Mouse (Mus musculus) CH12.LX (cell line): ENCODE results near the gene Tet3. TPM values are rescaled to one million over a fixed set of nuclear protein-coding genes. Genes with fewer than 3 reads are reported as not detected.

ENCODE experiments used
- DNase-seq: peaks from one replicate; pipeline ENCODE4 v3.0.0-alpha.2; 2013; ENCODE audit errors: extremely low read depth
- H3K27ac ChIP-seq: 2 replicates; pipeline ENCODE4 v1.5.1; 2012; ENCODE audit warnings: low read depth, mild to moderate bottlenecking, control low read depth, moderate library complexity; ENCODE audit not compliant: insufficient read depth
- H3K27me3 ChIP-seq: replicated peaks from 2 replicates; pipeline ENCODE3; 2012; ENCODE audit warnings: inconsistent platforms
- H3K36me3 ChIP-seq, 2 experiments: replicated peaks in 1 of 2; 2 replicates each; pipeline versions ENCODE3 to v1.6.1; 2012; ENCODE audit warnings: inconsistent platforms in 1 of 2, low read length in 1 of 2, mild to moderate bottlenecking in 1 of 2, mixed read lengths in 1 of 2, moderate library complexity in 1 of 2; ENCODE audit not compliant: control insufficient read depth in 1 of 2, insufficient read depth in 1 of 2
- H3K4me1 ChIP-seq, 2 experiments: 2 replicates each; pipeline ENCODE4 v1.6.1; 2012; ENCODE audit warnings: inconsistent platforms in 1 of 2, moderate library complexity in 1 of 2; ENCODE audit not compliant: insufficient read depth in 2 of 2, control insufficient read depth in 1 of 2
- H3K4me2 ChIP-seq: 2 replicates; pipeline ENCODE4 v1.6.1; 2012; ENCODE audit warnings: low read depth, mild to moderate bottlenecking, control low read depth; ENCODE audit not compliant: poor library complexity, insufficient read depth, severe bottlenecking
- H3K4me3 ChIP-seq, 3 experiments: fragments of 150-350 bp in 1 of 3; sonication (generic) in 1 of 3; replicated peaks in 1 of 3; 2 replicates each; pipeline versions ENCODE3 to v1.5.1; 2011 to 2012; ENCODE audit warnings: low read depth in 2 of 3, low read length in 2 of 3, mild to moderate bottlenecking in 2 of 3, moderate library complexity in 2 of 3, control low read depth in 1 of 3, improper control_type of control experiment in 1 of 3, inconsistent platforms in 1 of 3, mixed read lengths in 1 of 3; ENCODE audit not compliant: poor library complexity in 1 of 3
- H3K79me2 ChIP-seq: replicated peaks from 2 replicates; pipeline ENCODE4 v1.6.1; 2012; ENCODE audit warnings: mild to moderate bottlenecking, moderate library complexity; ENCODE audit not compliant: control insufficient read depth, poor library complexity, insufficient read depth, severe bottlenecking; ENCODE audit errors: extremely low read depth
- H3K9ac ChIP-seq: 2 replicates; pipeline ENCODE4 v1.6.1; 2012; ENCODE audit warnings: low read depth, mild to moderate bottlenecking, control low read depth, moderate library complexity; ENCODE audit not compliant: insufficient read depth
- H3K9me3 ChIP-seq: replicated peaks from 2 replicates; pipeline ENCODE3; 2012; ENCODE audit warnings: low read length, inconsistent platforms, mixed read lengths
- CHD1 ChIP-seq: IDR thresholded peaks from 2 replicates; pipeline ENCODE4 v1.6.1; 2012; ENCODE audit warnings: low read depth, low read length, improper control_type of control experiment, inconsistent platforms
- CHD2 ChIP-seq: IDR thresholded peaks from 2 replicates; pipeline ENCODE4 v1.6.1; 2011; ENCODE audit warnings: low read length, improper control_type of control experiment
- CTCF ChIP-seq, 2 experiments: IDR thresholded peaks in 1 of 2; conservative IDR thresholded peaks in 1 of 2; 2 replicates each; pipeline ENCODE4 v1.5.1; 2011 to 2012; ENCODE audit warnings: low read depth in 2 of 2, low read length in 2 of 2, improper control_type of control experiment in 1 of 2, inconsistent platforms in 1 of 2, mild to moderate bottlenecking in 1 of 2, moderate library complexity in 1 of 2
- E2F4 ChIP-seq: IDR thresholded peaks from 2 replicates; pipeline ENCODE4 v1.6.1; 2011; ENCODE audit warnings: low read depth, low read length, improper control_type of control experiment; ENCODE audit not compliant: insufficient replicate concordance
- ELF1 ChIP-seq: IDR thresholded peaks from 2 replicates; pipeline ENCODE4 v1.6.1; 2014; ENCODE audit warnings: low read depth, mild to moderate bottlenecking, inconsistent platforms, low read length, improper control_type of control experiment
- EP300 ChIP-seq: IDR thresholded peaks from 2 replicates; pipeline ENCODE4 v1.6.1; 2011; ENCODE audit warnings: low read length, improper control_type of control experiment
- ETS1 ChIP-seq: conservative IDR thresholded peaks from 2 replicates; pipeline ENCODE4 v1.6.1; 2012; ENCODE audit warnings: low read depth, mild to moderate bottlenecking, inconsistent platforms, low read length, improper control_type of control experiment, moderate library complexity
- HCFC1 ChIP-seq: IDR thresholded peaks from 2 replicates; pipeline ENCODE4 v1.6.1; 2012; ENCODE audit warnings: low read depth, mild to moderate bottlenecking, inconsistent platforms, low read length, improper control_type of control experiment
- IRF4 ChIP-seq: IDR thresholded peaks from 2 replicates; pipeline ENCODE4 v1.6.1; 2014; ENCODE audit warnings: low read depth, mild to moderate bottlenecking, inconsistent platforms, low read length, improper control_type of control experiment
- JUN ChIP-seq: IDR thresholded peaks from 2 replicates; pipeline ENCODE4 v1.6.1; 2011; ENCODE audit warnings: low read depth, mild to moderate bottlenecking, low read length, improper control_type of control experiment, moderate library complexity; ENCODE audit not compliant: insufficient read depth
- JUND ChIP-seq: conservative IDR thresholded peaks from 2 replicates; pipeline ENCODE4 v1.6.1; 2011; ENCODE audit warnings: low read depth, low read length, improper control_type of control experiment
- MXI1 ChIP-seq: IDR thresholded peaks from 2 replicates; pipeline ENCODE4 v1.6.1; 2011; ENCODE audit warnings: mild to moderate bottlenecking, low read depth, low read length, improper control_type of control experiment
- MYC ChIP-seq: IDR thresholded peaks from 2 replicates; pipeline ENCODE4 v1.6.1; 2011; ENCODE audit warnings: low read depth, mild to moderate bottlenecking, improper control_type of control experiment, low read length
- NRF1 ChIP-seq: IDR thresholded peaks from 2 replicates; pipeline ENCODE4 v1.6.1; 2014; ENCODE audit warnings: low read depth, mild to moderate bottlenecking, inconsistent platforms, low read length, improper control_type of control experiment, moderate library complexity
- POLR2AphosphoS2 ChIP-seq: IDR thresholded peaks from 2 replicates; pipeline ENCODE4 v1.6.1; 2011; ENCODE audit warnings: low read depth, low read length, improper control_type of control experiment
- SIN3A ChIP-seq: IDR thresholded peaks from 2 replicates; pipeline ENCODE4 v1.6.1; 2012; ENCODE audit warnings: low read length, improper control_type of control experiment, inconsistent platforms
- SMC3 ChIP-seq: IDR thresholded peaks from 2 replicates; pipeline ENCODE4 v1.6.1; 2011; ENCODE audit warnings: low read depth, low read length, improper control_type of control experiment
- USF1 ChIP-seq: IDR thresholded peaks from 2 replicates; pipeline ENCODE4 v1.6.1; 2014; ENCODE audit warnings: low read depth, mild to moderate bottlenecking, inconsistent platforms, low read length, improper control_type of control experiment
- ZC3H11A ChIP-seq: IDR thresholded peaks from 2 replicates; pipeline ENCODE4 v1.6.1; 2012; ENCODE audit warnings: low read depth, mild to moderate bottlenecking, inconsistent platforms, low read length, improper control_type of control experiment
- ZKSCAN1 ChIP-seq: IDR thresholded peaks from 2 replicates; pipeline ENCODE4 v1.6.1; 2012; ENCODE audit warnings: low read depth, inconsistent platforms, low read length, improper control_type of control experiment, borderline replicate concordance
- dilution Hi-C: fragments of 300-500 bp; cut with MboI; formaldehyde crosslinking; loops from 2 replicates; pipeline ENCODE4 v1.14.3; 2020; ENCODE audit warnings: low sequenced_read_pairs; ENCODE audit not compliant: extremely low pct_unique_long_range_greater_than_20kb, extremely low pct_ligation_motif_present
- in situ Hi-C: fragments of 300-500 bp; cut with MboI; formaldehyde crosslinking; loops from 3 replicates; pipeline ENCODE4 v1.14.3; 2019; ENCODE audit warnings: low sequenced_read_pairs, low pct_ligation_motif_present, low pct_unique_long_range_greater_than_20kb, mixed read lengths
- polyA plus RNA-seq: library from polyadenylated mRNA; unstranded; fragments of >175 nt; gene quantifications from 2 replicates; pipeline ENCODE4 v1.2.1, GENCODE M21; 2012; ENCODE audit warnings: low read depth; ENCODE audit not compliant: insufficient read length
- total RNA-seq, 2 experiments: library from RNA; depleted of rRNA; stranded (reverse); fragments of 300-350 nt in 1 of 2; fragments of >200 nt in 1 of 2; gene quantifications; 2 replicates each; pipeline ENCODE4 v1.2.3; 2012 to 2014

Gene Tet3
- total and polyA plus RNA-seq, 3 experiments = 3.2 to 10.0 (median 8.2) TPM

DNA sequence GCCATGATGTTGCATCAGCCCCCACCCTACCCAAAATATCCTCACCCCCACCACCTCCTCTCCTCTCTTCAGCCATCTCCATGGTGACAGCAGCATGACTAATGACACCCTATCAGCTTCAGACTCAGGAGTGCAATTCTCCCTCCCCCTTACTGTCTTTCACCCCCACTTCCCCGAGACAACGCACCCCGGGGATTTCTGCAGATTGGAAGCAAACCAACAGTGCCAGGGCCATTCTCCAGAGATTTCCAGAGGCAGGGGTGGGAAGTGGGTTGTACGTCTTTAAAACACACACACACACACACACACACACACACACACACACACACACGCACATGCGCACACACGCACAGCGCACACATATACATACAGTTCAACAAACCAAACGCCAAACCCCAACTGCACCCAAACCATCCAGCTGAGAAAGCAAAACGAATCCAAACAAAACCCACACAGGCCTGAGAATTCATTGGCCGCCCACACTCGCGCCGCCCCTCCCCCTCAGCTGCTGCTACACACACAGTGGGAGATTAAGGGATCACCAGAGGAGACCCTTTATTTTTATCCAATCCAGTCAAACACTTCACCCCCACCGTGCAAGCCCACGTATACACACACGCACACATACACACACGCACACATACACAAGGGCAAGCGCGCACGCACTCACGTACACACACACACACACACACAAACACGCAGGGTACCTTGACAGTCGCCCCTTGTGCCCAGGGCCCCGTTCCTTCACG is 18.2 kb downstream of the Tet3 start:
- Histone ChIP-seq H3K27me3 (no peaks in the 10 kb centered on the region), H3K27ac (peak overlapping the region; percentile 18), H3K4me2 (peak overlapping the region; percentile 91), H3K36me3 (peaks cover 4 to 55% of the 10 kb centered on the region in 2 experiments), H3K4me3 (peak overlapping the region; percentile 75 to 91 (median 78)), H3K4me1 (peaks cover 10 to 80% of the 10 kb centered on the region in 2 experiments), H3K9me3 (no peaks in the 10 kb centered on the region), H3K9ac (peak overlapping the region; percentile 87), H3K79me2 (peaks cover 4% of the 10 kb centered on the region; the same call in 1 of the 2 replicates)
- in situ Hi-C loops (no loop called here), dilution Hi-C loops (no loop called here)
- DNase-seq = no peak
- TF ChIP-seq NRF1 (peak; percentile 75), CTCF (conservative IDR thresholded peaks at IDR 0.05 in 1 of 2, IDR thresholded peaks at IDR 0.05 in 1 of 2; ENCODE audit: low read depth in 2 of 2, low read length in 2 of 2) (no peak), IRF4 (peak; percentile 20; the same call in 1 of the 2 replicates), MXI1 (no peak), SIN3A (peak; percentile 35; the same call in 1 of the 2 replicates), JUN (no peak)

DNA sequence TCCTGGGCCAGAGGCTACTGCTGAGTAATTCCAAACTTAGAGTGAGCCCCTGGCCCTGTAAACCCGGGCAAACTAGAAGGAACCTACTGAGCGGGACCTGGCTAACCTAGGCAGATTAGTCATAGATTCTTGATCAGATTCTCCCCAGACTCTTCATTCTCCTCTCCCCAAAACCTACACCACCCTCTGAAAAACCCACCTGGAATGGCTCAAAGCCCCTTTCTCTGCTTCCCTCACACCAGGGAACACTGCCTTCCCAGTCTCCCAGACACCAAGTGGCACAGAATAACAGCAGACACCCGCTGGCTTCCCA is 18.7 kb downstream of the Tet3 start:
- Histone ChIP-seq H3K4me1 (peaks cover 10 to 85% of the 10 kb centered on the region in 2 experiments), H3K4me3 (peak overlapping the region; percentile 75 to 91 (median 78)), H3K9ac (peak overlapping the region; percentile 87)
- in situ Hi-C loops = no loop called here
- TF ChIP-seq JUN (no peak), USF1 (no peak), CHD1 (no peak), ETS1 (no peak), CHD2 (no peak), HCFC1 (no peak), MYC (no peak), POLR2AphosphoS2 (no peak), E2F4 (no peak), ZC3H11A (no peak), SMC3 (no peak), ELF1 (no peak), ZKSCAN1 (no peak), EP300 (no peak), IRF4 (no peak), JUND (no peak), CTCF (conservative IDR thresholded peaks at IDR 0.05 in 1 of 2, IDR thresholded peaks at IDR 0.05 in 1 of 2; ENCODE audit: low read depth in 2 of 2, low read length in 2 of 2) (no peak)
- TF ChIP-seq, all 38 proteins: peak for 0
- Histone ChIP-seq H3K27me3 (no peaks in the 10 kb centered on the region), H3K9me3 (no peaks in the 10 kb centered on the region), H3K4me2 (peak overlapping the region; percentile 91), H3K27ac (no peak overlapping the region; the same call in 1 of the 2 replicates), H3K36me3 (peaks cover 4 to 55% of the 10 kb centered on the region in 2 experiments), H3K79me2 (peaks cover 4% of the 10 kb centered on the region; the same call in 1 of the 2 replicates)
- no peak for DNase-seq
- dilution Hi-C loops = no loop called here
